Mouse (Mus musculus) myocyte (in vitro differentiated cells): ENCODE results near the gene Gm49601. TPM values are rescaled to one million over a fixed set of nuclear protein-coding genes. Genes with fewer than 3 reads are reported as not detected.

ENCODE experiments used
- H3K27me3 ChIP-seq: one replicate; pipeline ENCODE4 v1.6.1; 2011; ENCODE audit not compliant: control insufficient read depth, insufficient read depth, insufficient read length
- H3K36me3 ChIP-seq: one replicate; pipeline ENCODE4 v1.6.1; 2011; ENCODE audit not compliant: control insufficient read depth, insufficient read depth
- H3K4me2 ChIP-seq: one replicate; pipeline ENCODE4 v1.6.1; 2011; ENCODE audit warnings: low read depth, control low read depth
- H3K4me3 ChIP-seq: one replicate; pipeline ENCODE4 v1.5.1; 2011; ENCODE audit warnings: mild to moderate bottlenecking, control low read depth, moderate library complexity
- H3K79me2 ChIP-seq: one replicate; pipeline ENCODE4 v1.6.1; 2011; ENCODE audit not compliant: control insufficient read depth, insufficient read depth
- H3ac ChIP-seq: one replicate; pipeline ENCODE4 v1.6.1; 2011; ENCODE audit not compliant: control insufficient read depth, insufficient read length
- CEBPB ChIP-seq: IDR thresholded peaks from 2 replicates; pipeline ENCODE4 v1.6.1; 2011; ENCODE audit warnings: mild to moderate bottlenecking, moderate library complexity; ENCODE audit not compliant: poor library complexity, insufficient read depth, severe bottlenecking
- E2F4 ChIP-seq: IDR thresholded peaks from one replicate; pipeline ENCODE4 v1.6.1; 2011; ENCODE audit warnings: mild to moderate bottlenecking, control low read depth, moderate library complexity; ENCODE audit not compliant: insufficient read depth
- MAX ChIP-seq: IDR thresholded peaks from one replicate; pipeline ENCODE4 v1.6.1; 2011; ENCODE audit warnings: low read depth, mild to moderate bottlenecking, control low read depth
- MYOD1 ChIP-seq, 3 experiments: IDR thresholded peaks; one replicate each; pipeline ENCODE4 v1.6.1; 2011; ENCODE audit warnings: control low read depth in 2 of 3, low read depth in 2 of 3, mild to moderate bottlenecking in 2 of 3, moderate library complexity in 1 of 3; ENCODE audit not compliant: insufficient read length in 2 of 3, control insufficient read depth in 1 of 3
- MYOG ChIP-seq, 3 experiments: IDR thresholded peaks; one replicate each; pipeline ENCODE4 v1.6.1; 2011; ENCODE audit warnings: control low read depth in 2 of 3, low read depth in 2 of 3, mild to moderate bottlenecking in 2 of 3; ENCODE audit not compliant: insufficient read length in 2 of 3, control insufficient read depth in 1 of 3, insufficient read depth in 1 of 3
- POLR2A ChIP-seq: IDR thresholded peaks from one replicate; pipeline ENCODE4 v1.6.1; 2011; ENCODE audit warnings: low read depth, mild to moderate bottlenecking, control low read depth, moderate library complexity; ENCODE audit not compliant: insufficient read length
- POLR2AphosphoS2 ChIP-seq: IDR thresholded peaks from one replicate; pipeline ENCODE4 v1.6.1; 2011; ENCODE audit warnings: low read depth, control low read depth; ENCODE audit not compliant: insufficient read length
- REST ChIP-seq: IDR thresholded peaks from one replicate; pipeline ENCODE4 v1.6.1; 2011; ENCODE audit warnings: mild to moderate bottlenecking, control low read depth, moderate library complexity; ENCODE audit not compliant: insufficient read depth, insufficient read length
- SRF ChIP-seq: IDR thresholded peaks from one replicate; pipeline ENCODE4 v1.6.1; 2011; ENCODE audit warnings: low read depth; ENCODE audit not compliant: control insufficient read depth, insufficient read length
- TCF12 ChIP-seq: IDR thresholded peaks from one replicate; pipeline ENCODE4 v1.6.1; 2011; ENCODE audit warnings: mild to moderate bottlenecking, control low read depth; ENCODE audit not compliant: poor library complexity, insufficient read depth, severe bottlenecking
- TCF3 ChIP-seq: IDR thresholded peaks from one replicate; pipeline ENCODE4 v1.6.1; 2011; ENCODE audit warnings: low read depth, control low read depth; ENCODE audit not compliant: insufficient read length
- USF1 ChIP-seq: IDR thresholded peaks from one replicate; pipeline ENCODE4 v1.6.1; 2011; ENCODE audit warnings: low read depth, mild to moderate bottlenecking, control low read depth, moderate library complexity
- polyA plus RNA-seq: library from polyadenylated mRNA; unstranded; fragments of >200 nt; fragmentation: generic; extraction: Trizol; gene quantifications from one replicate; pipeline ENCODE4 v1.2.1, GENCODE M21; 2012; ENCODE audit warnings: missing spikeins

Gm49601 gene
- polyA plus RNA-seq, result 11.4 TPM

DNA sequence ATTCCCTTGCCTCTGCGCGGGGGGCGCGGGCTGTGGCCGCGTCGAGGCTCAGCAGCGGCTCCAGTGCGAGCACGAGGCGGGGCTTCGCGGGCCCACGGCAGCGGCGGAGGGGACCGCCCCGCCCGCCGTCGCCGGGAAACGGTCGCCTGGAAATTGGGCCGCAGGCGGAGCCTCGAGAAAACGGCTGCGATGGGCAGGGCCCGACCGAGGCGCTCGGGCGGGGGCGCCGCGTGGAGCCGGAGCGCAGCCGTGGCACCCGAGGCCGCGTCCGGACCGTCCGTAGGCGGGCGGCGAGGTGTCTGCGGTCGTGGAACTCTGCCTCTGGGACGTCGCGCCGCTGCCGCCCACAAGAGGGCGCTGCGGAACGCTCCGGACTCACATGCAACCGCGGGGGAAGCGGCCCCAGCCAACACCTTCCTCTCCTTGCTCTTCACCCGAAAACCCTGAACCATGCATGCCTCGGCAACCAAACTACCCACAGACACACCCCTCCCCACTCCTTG, at the start of gene Gm49601:
Gm49601 (minus strand) TSS at position 52 of the 503 bp plus-strand sequence.
- Histone ChIP-seq H3K4me2 (peak within 1 kb of the TSS; percentile 90), H3K27me3 (no peaks in the 10 kb centered on the region), H3K79me2 (peaks cover 21% of the 10 kb centered on the region), H3K36me3 (peaks cover 13% of the 10 kb centered on the region), H3K4me3 (no peak within 1 kb of the TSS), H3ac (no peak within 1 kb of the TSS)
- TF ChIP-seq POLR2A (no peak), REST (no peak)

DNA sequence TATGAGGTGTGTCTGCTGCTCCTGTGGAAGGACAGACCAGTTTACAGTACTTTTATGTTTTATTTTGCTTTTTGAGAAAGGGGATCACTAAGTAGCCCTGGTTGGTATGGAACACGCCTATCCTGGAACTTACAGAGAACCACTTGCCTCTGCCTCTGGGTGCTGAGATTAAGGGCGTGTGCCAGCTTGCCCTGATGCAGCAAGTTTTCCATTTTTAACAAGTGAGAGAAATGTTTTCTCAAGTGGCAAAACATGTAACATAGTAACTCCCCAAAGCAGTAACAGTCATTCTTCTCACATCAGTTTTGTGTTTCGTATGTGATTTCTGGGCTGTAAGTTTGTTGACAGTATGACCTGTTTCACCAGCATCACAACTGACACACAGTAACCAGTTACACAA, 46.8 kb upstream of the Gm49601 start:
- no peak overlapping the region for H3ac ChIP-seq
- H3K36me3 ChIP-seq, result no peaks in the 10 kb centered on the region
- no peaks in the 10 kb centered on the region for H3K27me3 ChIP-seq
- no peaks in the 10 kb centered on the region for H3K79me2 ChIP-seq
- H3K4me2 ChIP-seq, result no peak overlapping the region
- TF ChIP-seq POLR2AphosphoS2, result no peak
- no peak for TF ChIP-seq TCF12
- TF ChIP-seq MYOG (IDR thresholded peaks at IDR 0.05; ENCODE audit: control insufficient read depth in 1 of 3, insufficient read depth in 1 of 3, insufficient read length in 2 of 3, low read depth in 2 of 3), result no peak
- no peak for TF ChIP-seq REST
- TF ChIP-seq SRF, result no peak
- TF ChIP-seq MYOD1 (IDR thresholded peaks at IDR 0.05; ENCODE audit: control insufficient read depth in 1 of 3, insufficient read length in 2 of 3, low read depth in 2 of 3), result no peak
- TF ChIP-seq MAX, result no peak
- no peak for TF ChIP-seq TCF3
- no peak for TF ChIP-seq POLR2A
- TF ChIP-seq E2F4, result no peak
- TF ChIP-seq USF1, result no peak
- no peak for TF ChIP-seq CEBPB
- no peak overlapping the region for H3K4me3 ChIP-seq

DNA sequence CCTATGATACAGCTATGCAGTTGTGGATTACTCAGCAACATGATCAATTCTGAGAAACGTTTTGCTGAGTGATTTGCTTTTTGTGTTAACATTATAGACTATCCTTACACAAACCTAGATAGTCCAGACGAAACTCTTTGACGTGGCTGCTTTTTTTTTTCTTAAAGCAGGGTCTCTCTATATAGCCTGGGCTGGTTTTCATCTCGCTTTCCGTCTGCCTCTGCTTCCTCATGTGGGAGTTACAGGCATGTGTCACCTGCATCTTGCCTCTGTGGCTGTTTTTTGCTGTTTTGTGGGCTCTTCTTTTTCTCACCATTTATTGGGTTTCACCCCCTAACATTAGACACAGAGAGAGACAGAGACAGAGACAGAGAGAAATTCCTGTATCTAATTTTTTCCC, 45.8 kb upstream of the Gm49601 start:
- Histone ChIP-seq H3K79me2 (no peaks in the 10 kb centered on the region), H3ac (no peak overlapping the region), H3K4me2 (no peak overlapping the region), H3K36me3 (no peaks in the 10 kb centered on the region), H3K4me3 (no peak overlapping the region), H3K27me3 (no peaks in the 10 kb centered on the region)
- TF ChIP-seq E2F4, result no peak
- no peak for TF ChIP-seq SRF
- no peak for TF ChIP-seq POLR2AphosphoS2
- TF ChIP-seq TCF3, result no peak
- no peak for TF ChIP-seq CEBPB
- no peak for TF ChIP-seq USF1
- no peak for TF ChIP-seq TCF12
- no peak for TF ChIP-seq REST
- TF ChIP-seq MAX, result no peak
- no peak for TF ChIP-seq MYOD1 (IDR thresholded peaks at IDR 0.05; ENCODE audit: control insufficient read depth in 1 of 3, insufficient read length in 2 of 3, low read depth in 2 of 3)
- TF ChIP-seq MYOG (IDR thresholded peaks at IDR 0.05; ENCODE audit: control insufficient read depth in 1 of 3, insufficient read depth in 1 of 3, insufficient read length in 2 of 3, low read depth in 2 of 3), result no peak
- TF ChIP-seq POLR2A, result no peak

DNA sequence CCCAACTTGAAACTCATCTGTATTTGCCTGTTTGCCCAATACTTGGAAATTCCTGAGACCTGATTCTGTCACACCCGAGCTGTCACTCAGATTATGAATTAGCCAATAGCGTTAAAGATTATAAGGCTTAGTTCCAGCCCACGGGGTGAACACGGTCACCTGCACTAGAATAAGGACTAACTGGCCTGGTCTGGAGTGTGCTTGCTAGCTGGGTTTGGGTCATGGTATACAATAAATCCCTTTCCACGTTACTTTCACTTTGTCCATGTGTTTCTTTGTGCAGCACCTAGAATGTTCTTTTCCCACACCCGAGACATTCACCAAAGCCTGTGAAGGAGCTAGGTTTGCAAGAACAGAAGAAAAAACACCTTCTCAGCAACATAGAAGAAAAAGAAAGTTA, 43.7 kb upstream of the Gm49601 start:
- Histone ChIP-seq H3ac (no peak overlapping the region), H3K36me3 (no peaks in the 10 kb centered on the region), H3K27me3 (no peaks in the 10 kb centered on the region), H3K4me3 (no peak overlapping the region), H3K79me2 (no peaks in the 10 kb centered on the region), H3K4me2 (no peak overlapping the region)
- TF ChIP-seq TCF12 (no peak), POLR2AphosphoS2 (no peak), REST (no peak), E2F4 (no peak), TCF3 (no peak), USF1 (no peak), MYOD1 (IDR thresholded peaks at IDR 0.05; ENCODE audit: control insufficient read depth in 1 of 3, insufficient read length in 2 of 3, low read depth in 2 of 3) (no peak), MAX (no peak), SRF (no peak), CEBPB (no peak), POLR2A (no peak), MYOG (IDR thresholded peaks at IDR 0.05; ENCODE audit: control insufficient read depth in 1 of 3, insufficient read depth in 1 of 3, insufficient read length in 2 of 3, low read depth in 2 of 3) (no peak)

DNA sequence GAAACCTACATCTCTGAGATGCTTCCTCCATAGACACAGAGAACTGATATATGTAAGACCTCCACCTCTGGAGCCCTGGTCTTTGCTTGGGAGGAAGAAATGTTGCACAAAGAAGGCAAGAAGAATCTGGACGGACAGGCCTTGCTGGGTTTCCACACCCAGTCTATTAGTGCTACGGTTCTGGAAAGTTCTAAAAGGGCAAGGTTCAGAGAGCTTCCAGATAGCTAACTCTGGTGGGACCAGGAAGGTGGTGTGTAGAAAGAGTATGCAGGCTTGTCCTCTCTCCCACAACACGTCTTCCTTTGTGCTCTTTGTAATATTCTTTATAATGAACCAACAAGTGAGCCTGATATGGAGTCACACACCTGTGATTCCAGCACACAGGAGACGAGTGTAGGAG, 32.4 kb upstream of the Gm49601 start:
- H3K79me2 ChIP-seq, result no peaks in the 10 kb centered on the region
- H3ac ChIP-seq, result no peak overlapping the region
- no peak overlapping the region for H3K4me3 ChIP-seq
- H3K36me3 ChIP-seq, result no peaks in the 10 kb centered on the region
- H3K27me3 ChIP-seq, result no peaks in the 10 kb centered on the region
- H3K4me2 ChIP-seq, result no peak overlapping the region
- TF ChIP-seq MYOD1 (IDR thresholded peaks at IDR 0.05; ENCODE audit: control insufficient read depth in 1 of 3, insufficient read length in 2 of 3, low read depth in 2 of 3) (no peak), MAX (no peak), POLR2A (no peak), POLR2AphosphoS2 (no peak)
